Mouse (Mus musculus): ENCODE measurements at regions not wholly inside any gene's neighbourhood (a gene's known extent, or its start where the extent isn't known, plus 50 kb on each side); places are given as distances from the start of the nearest gene placed in this dataset.

DNA sequence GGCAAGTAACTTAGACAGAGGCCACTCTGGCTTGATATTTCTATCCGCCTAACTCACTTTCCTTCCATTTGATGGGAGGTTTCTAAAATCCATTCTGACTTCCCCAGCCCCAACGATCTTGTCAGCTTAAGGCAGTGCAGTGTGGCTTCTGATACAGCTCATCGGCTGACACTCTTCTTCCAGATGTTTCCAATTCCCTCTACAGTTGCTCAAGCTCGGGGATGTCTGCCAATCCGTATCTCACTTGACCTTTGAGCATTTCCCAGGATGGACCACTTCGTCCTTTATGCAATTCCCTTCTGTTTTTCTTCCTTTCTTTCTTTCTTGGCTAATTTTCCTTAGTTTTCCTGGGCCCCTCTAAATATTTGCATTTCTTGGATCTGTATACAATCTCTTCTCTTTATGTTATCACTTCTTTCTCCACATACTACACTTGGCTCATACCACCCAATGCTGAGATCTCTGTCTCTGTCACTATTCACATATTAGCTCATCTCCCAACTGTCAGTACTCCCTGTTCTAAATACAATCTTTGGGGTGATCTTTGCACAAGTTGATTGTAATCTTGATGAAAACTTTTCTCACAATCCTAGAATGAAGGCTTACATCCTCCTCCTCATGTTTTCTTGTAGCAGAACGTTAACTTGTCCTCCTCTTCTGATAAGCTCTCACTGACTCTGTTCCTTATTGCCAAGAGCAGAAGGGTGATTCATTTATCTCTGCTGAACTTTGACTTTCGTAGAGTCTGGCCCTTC is 2636.5 kb upstream of the Gm7489 start:
- H3K4me3 ChIP-seq (ENCODE audit: insufficient read depth, low read depth, low read length): no peak overlapping the region
- H3K4me1 ChIP-seq (ENCODE audit: control insufficient read depth, insufficient read depth, low read length): no peaks in the 10 kb centered on the region
- WGBS: 68% methylated on average over 8 of the region's 8 CpGs
- no peaks in the 10 kb centered on the region for H3K36me3 ChIP-seq (ENCODE audit: control insufficient read depth, insufficient read depth, low read length)
- no peak for DNase-seq (ENCODE audit: extremely low read depth, low read depth, low spot score)
- no peak overlapping the region for H3K27ac ChIP-seq (replicated peaks; ENCODE audit: insufficient read depth, low read depth, low read length)
- H3K9ac ChIP-seq (ENCODE audit: low read depth, low read length): no peak overlapping the region
- H3K27me3 ChIP-seq (ENCODE audit: control insufficient read depth, insufficient read depth, low read length): no peaks in the 10 kb centered on the region
- no peaks in the 10 kb centered on the region for H3K79me2 ChIP-seq (ENCODE audit: control insufficient read depth, insufficient read depth, low read length)
- no peak for TF ChIP-seq POLR2A (IDR thresholded peaks at IDR 0.05; ENCODE audit: extremely low read depth, insufficient read depth, low read length)
- TF ChIP-seq CTCF (IDR thresholded peaks at IDR 0.05; ENCODE audit: low read depth, low read length): no peak

DNA sequence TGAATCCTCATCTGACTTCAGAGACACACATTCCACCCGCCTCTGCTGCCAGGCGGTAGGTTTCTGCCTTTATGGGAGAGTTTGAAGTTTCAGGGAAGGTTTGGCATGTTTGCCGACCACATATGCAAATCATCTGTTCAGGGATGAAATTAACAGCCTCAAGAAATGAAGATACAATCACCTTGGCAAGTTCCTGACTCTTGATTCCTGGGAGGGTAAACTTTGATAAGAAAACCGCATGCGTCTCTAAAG is 2636.0 kb upstream of the Gm7489 start:
- Histone ChIP-seq H3K27me3 (ENCODE audit: control insufficient read depth, insufficient read depth, low read length) (no peaks in the 10 kb centered on the region), H3K27ac (replicated peaks; ENCODE audit: insufficient read depth, low read depth, low read length) (no peak overlapping the region), H3K4me3 (ENCODE audit: insufficient read depth, low read depth, low read length) (no peak overlapping the region), H3K9ac (ENCODE audit: low read depth, low read length) (no peak overlapping the region), H3K4me1 (ENCODE audit: control insufficient read depth, insufficient read depth, low read length) (no peaks in the 10 kb centered on the region), H3K79me2 (ENCODE audit: control insufficient read depth, insufficient read depth, low read length) (no peaks in the 10 kb centered on the region), H3K36me3 (ENCODE audit: control insufficient read depth, insufficient read depth, low read length) (no peaks in the 10 kb centered on the region)
- TF ChIP-seq POLR2A (IDR thresholded peaks at IDR 0.05; ENCODE audit: extremely low read depth, insufficient read depth, low read length) (no peak), CTCF (IDR thresholded peaks at IDR 0.05; ENCODE audit: low read depth, low read length) (no peak)
- WGBS: 76% methylated on average over 5 of the region's 5 CpGs
- no peak for DNase-seq (ENCODE audit: extremely low read depth, low read depth, low spot score)

GRCm38 (mm10) chr15:51254143-51254542 is 2630.6 kb upstream of the Gm7489 start:
- no peaks in the 10 kb centered on the region for H3K79me2 ChIP-seq (ENCODE audit: control insufficient read depth, insufficient read depth, low read length)
- TF ChIP-seq POLR2A (IDR thresholded peaks at IDR 0.05; ENCODE audit: extremely low read depth, insufficient read depth, low read length) (no peak), CTCF (IDR thresholded peaks at IDR 0.05; ENCODE audit: low read depth, low read length) (no peak)
- H3K36me3 ChIP-seq (ENCODE audit: control insufficient read depth, insufficient read depth, low read length): no peaks in the 10 kb centered on the region
- DNase-seq (ENCODE audit: extremely low read depth, low read depth, low spot score): no peak
- H3K27me3 ChIP-seq (ENCODE audit: control insufficient read depth, insufficient read depth, low read length): no peaks in the 10 kb centered on the region
- H3K9ac ChIP-seq (ENCODE audit: low read depth, low read length): no peak overlapping the region
- no peak overlapping the region for H3K27ac ChIP-seq (replicated peaks; ENCODE audit: insufficient read depth, low read depth, low read length)
- H3K4me3 ChIP-seq (ENCODE audit: insufficient read depth, low read depth, low read length): no peak overlapping the region
- 89% methylated on average over 1 of the region's 1 CpGs for WGBS
- no peaks in the 10 kb centered on the region for H3K4me1 ChIP-seq (ENCODE audit: control insufficient read depth, insufficient read depth, low read length)

DNA sequence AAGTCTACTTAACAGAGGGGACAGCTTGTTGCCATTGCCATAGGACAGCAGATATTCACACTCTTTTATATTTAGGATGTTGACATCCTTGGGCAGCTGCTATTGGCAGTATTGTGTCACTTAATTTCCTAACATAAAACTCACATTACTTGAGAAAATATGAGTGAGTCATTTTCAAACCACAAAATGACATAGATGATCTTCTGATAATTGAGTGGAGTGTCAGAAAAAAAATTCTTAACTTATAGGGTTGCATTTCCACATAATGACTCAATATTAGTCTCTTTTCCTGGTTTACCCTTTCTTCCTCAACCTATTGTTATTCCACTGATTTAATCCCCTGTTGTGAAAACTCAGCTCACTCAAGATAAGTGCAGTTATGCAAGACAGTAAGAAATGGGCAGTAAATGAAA is 2629.5 kb upstream of the Gm7489 start:
- no peak for DNase-seq (ENCODE audit: extremely low read depth, low read depth, low spot score)
- Histone ChIP-seq H3K79me2 (ENCODE audit: control insufficient read depth, insufficient read depth, low read length) (no peaks in the 10 kb centered on the region), H3K4me3 (ENCODE audit: insufficient read depth, low read depth, low read length) (no peak overlapping the region), H3K9ac (ENCODE audit: low read depth, low read length) (no peak overlapping the region), H3K27me3 (ENCODE audit: control insufficient read depth, insufficient read depth, low read length) (no peaks in the 10 kb centered on the region), H3K27ac (replicated peaks; ENCODE audit: insufficient read depth, low read depth, low read length) (no peak overlapping the region), H3K36me3 (ENCODE audit: control insufficient read depth, insufficient read depth, low read length) (no peaks in the 10 kb centered on the region), H3K4me1 (ENCODE audit: control insufficient read depth, insufficient read depth, low read length) (no peaks in the 10 kb centered on the region)
- TF ChIP-seq POLR2A (IDR thresholded peaks at IDR 0.05; ENCODE audit: extremely low read depth, insufficient read depth, low read length): no peak
- no peak for TF ChIP-seq CTCF (IDR thresholded peaks at IDR 0.05; ENCODE audit: low read depth, low read length)

GRCm38 (mm10) chr15:51256681-51257080 is 2628.0 kb upstream of the Gm7489 start:
- 75% methylated on average over 3 of the region's 3 CpGs for WGBS
- no peaks in the 10 kb centered on the region for H3K27me3 ChIP-seq (ENCODE audit: control insufficient read depth, insufficient read depth, low read length)

DNA sequence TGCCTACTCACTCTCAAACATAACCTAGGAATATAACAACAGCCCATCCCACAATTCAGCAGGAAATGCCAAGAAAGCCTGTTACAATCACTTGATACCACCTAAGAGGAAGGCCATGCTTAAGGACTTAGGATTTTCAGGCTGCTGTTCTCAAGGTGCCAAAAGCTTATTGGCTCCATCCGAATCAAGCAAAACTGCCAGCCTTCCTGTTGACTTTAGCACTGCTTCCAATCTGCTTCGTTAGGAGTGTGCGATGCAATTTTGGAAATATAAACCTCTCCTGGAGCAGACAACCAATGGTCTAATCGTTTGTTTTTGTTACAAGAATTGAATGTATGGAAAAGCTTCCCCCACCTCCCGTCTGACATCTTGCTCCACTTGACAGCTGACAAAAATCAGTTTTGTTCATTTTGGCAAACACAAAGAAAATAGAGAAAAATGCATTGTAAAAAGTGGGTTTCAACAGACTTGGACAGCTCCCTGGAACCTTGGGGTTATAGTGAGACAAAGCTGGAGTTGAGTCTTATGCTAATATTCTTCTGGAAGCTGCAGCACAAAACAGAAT is 2620.0 kb upstream of the Gm7489 start:
- H3K4me1 ChIP-seq (ENCODE audit: control insufficient read depth, insufficient read depth, low read length): no peaks in the 10 kb centered on the region
- H3K79me2 ChIP-seq (ENCODE audit: control insufficient read depth, insufficient read depth, low read length): no peaks in the 10 kb centered on the region
- no peaks in the 10 kb centered on the region for H3K27me3 ChIP-seq (ENCODE audit: control insufficient read depth, insufficient read depth, low read length)
- H3K4me3 ChIP-seq (ENCODE audit: insufficient read depth, low read depth, low read length): no peak overlapping the region
- 62% methylated on average over 5 of the region's 5 CpGs for WGBS
- no peak overlapping the region for H3K27ac ChIP-seq (replicated peaks; ENCODE audit: insufficient read depth, low read depth, low read length)
- no peak for DNase-seq (ENCODE audit: extremely low read depth, low read depth, low spot score)
- no peaks in the 10 kb centered on the region for H3K36me3 ChIP-seq (ENCODE audit: control insufficient read depth, insufficient read depth, low read length)
- H3K9ac ChIP-seq (ENCODE audit: low read depth, low read length): no peak overlapping the region
- TF ChIP-seq POLR2A (IDR thresholded peaks at IDR 0.05; ENCODE audit: extremely low read depth, insufficient read depth, low read length): no peak
- TF ChIP-seq CTCF (IDR thresholded peaks at IDR 0.05; ENCODE audit: low read depth, low read length): no peak

More at GRCm38 (mm10) chr15:51256681-51257080, 2628.0 kb upstream of the Gm7489 start:
- no peaks in the 10 kb centered on the region for H3K4me1 ChIP-seq (ENCODE audit: control insufficient read depth, insufficient read depth, low read length)
- no peaks in the 10 kb centered on the region for H3K36me3 ChIP-seq (ENCODE audit: control insufficient read depth, insufficient read depth, low read length)
- no peak for DNase-seq (ENCODE audit: extremely low read depth, low read depth, low spot score)
- H3K4me3 ChIP-seq (ENCODE audit: insufficient read depth, low read depth, low read length): no peak overlapping the region
- no peak overlapping the region for H3K9ac ChIP-seq (ENCODE audit: low read depth, low read length)
- no peak overlapping the region for H3K27ac ChIP-seq (replicated peaks; ENCODE audit: insufficient read depth, low read depth, low read length)
- no peaks in the 10 kb centered on the region for H3K79me2 ChIP-seq (ENCODE audit: control insufficient read depth, insufficient read depth, low read length)
- TF ChIP-seq CTCF (IDR thresholded peaks at IDR 0.05; ENCODE audit: low read depth, low read length) (no peak), POLR2A (IDR thresholded peaks at IDR 0.05; ENCODE audit: extremely low read depth, insufficient read depth, low read length) (no peak)
